Mouse (Mus musculus): ENCODE results near the gene Cfap99.

Cfap99 gene

GRCm38 (mm10) chr5:34335539-34336096, 47.2 kb downstream of the Cfap99 start:
- DNase-seq: no peak

- DNase-seq: peak; percentile 99
These were observed 47.8 kb downstream of the Cfap99 start, which contains the start of gene Rnf4 for GRCm38 (mm10) chr5:34336097-34336774. Gene Rnf4, plus strand, starts transcription at chr5:34336289.

- peak in 1 of 2 experiments; percentile 52 for DNase-seq
These were observed 48.5 kb downstream of the Cfap99 start for GRCm38 (mm10) chr5:34336775-34337450.

GRCm38 (mm10) chr5:34340246-34340645, 51.8 kb downstream of the Cfap99 start:
- no peak for DNase-seq

- DNase-seq: no peak
These were observed 63.8 kb downstream of the Cfap99 start for GRCm38 (mm10) chr5:34352084-34352631.

- DNase-seq: no peak
These were observed 71.9 kb downstream of the Cfap99 start for GRCm38 (mm10) chr5:34360261-34360660.

- DNase-seq: no peak
These were observed 74.7 kb downstream of the Cfap99 start for GRCm38 (mm10) chr5:34363115-34363514.

- DNase-seq: peak in 1 of 2 experiments; percentile 14
These were observed 80.3 kb downstream of the Cfap99 start for GRCm38 (mm10) chr5:34368551-34369290.

GRCm38 (mm10) chr5:34369341-34370021, 81.1 kb downstream of the Cfap99 start, which contains the start of gene Fam193a:
Gene Fam193a, plus strand, starts transcription at chr5:34369933.
- DNase-seq: peak; percentile 98 to 99

- DNase-seq: peak; percentile 67 to 68
These were observed 81.8 kb downstream of the Cfap99 start for GRCm38 (mm10) chr5:34370022-34370823.

- no peak for DNase-seq
These were observed 82.4 kb downstream of the Cfap99 start for GRCm38 (mm10) chr5:34370840-34371239.

GRCm38 (mm10) chr5:34372141-34372540, 83.7 kb downstream of the Cfap99 start:
- DNase-seq: no peak

GRCm38 (mm10) chr5:34372541-34372940, 84.1 kb downstream of the Cfap99 start:
- no peak for DNase-seq
